Mouse (Mus musculus): ENCODE measurements at regions not wholly inside any gene's neighbourhood (a gene's known extent, or its start where the extent isn't known, plus 50 kb on each side); places are given as distances from the start of the nearest gene placed in this dataset.

DNA sequence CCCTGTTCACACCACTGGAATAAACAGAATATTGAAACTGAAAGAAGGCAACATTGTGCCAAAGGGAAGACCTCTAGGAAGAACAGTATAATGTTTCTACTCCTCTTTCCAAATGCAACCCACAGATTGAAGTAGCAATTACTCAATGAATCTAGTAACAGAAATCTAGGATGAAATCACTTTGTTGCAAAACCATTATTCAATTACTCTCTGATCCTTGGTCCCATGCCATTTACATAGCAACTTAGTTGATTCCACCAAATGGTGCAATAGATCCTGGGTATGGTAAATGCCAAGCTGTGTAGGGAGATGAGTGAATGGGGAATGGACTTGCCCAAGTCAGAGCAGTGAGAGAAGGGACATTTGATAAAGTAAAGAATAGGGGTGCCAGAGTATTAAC lies 545.8 kb upstream of the Cpeb2 start:
- Histone ChIP-seq H3K9ac (ENCODE audit: low read length) (no peak overlapping the region), H3K27ac (ENCODE audit: low read length) (no peak overlapping the region), H3K4me2 (ENCODE audit: low read depth, low read length) (no peak overlapping the region), H3K4me3 (ENCODE audit: low read length) (no peak overlapping the region), H3K4me1 (replicated peaks; ENCODE audit: control insufficient read depth, insufficient read depth, low read length) (no peaks in the 10 kb centered on the region), H3K9me3 (ENCODE audit: control insufficient read depth, low read length) (no peaks in the 10 kb centered on the region), H3K36me3 (ENCODE audit: control insufficient read depth, insufficient read depth, low read length) (no peaks in the 10 kb centered on the region), H3K27me3 (ENCODE audit: control insufficient read depth, insufficient read depth, low read depth, low read length) (no peaks in the 10 kb centered on the region)
- ATAC-seq (ENCODE audit: low read depth) = no peak
